Mouse (Mus musculus) urinary bladder, postnatal 36 days (tissue): ENCODE measurements around the gene Fbll1.
"Not testable (repeated sequence)": the region's sequence is repeated elsewhere in the genome, so short reads cannot be mapped to it uniquely, and the experiment has no call there.

Experiments used
- DNase-seq, 2 experiments: peaks; one replicate each; pipeline ENCODE4 v3.0.0; 2022; ENCODE audit warnings: low spot score in 2 of 2, mixed read lengths in 1 of 2

The Fbll1 gene

GRCm38 (mm10) chr11:35798874-35799273 is at the start of gene Fbll1:
Fbll1 (minus strand) TSS chr11:35798884.
- DNase-seq = peak in 1 of 2 experiments; percentile 15

GRCm38 (mm10) chr11:35844299-35844698 is 45.6 kb upstream of the Fbll1 start:
- no peak for DNase-seq

GRCm38 (mm10) chr11:35842560-35842959 is 43.9 kb upstream of the Fbll1 start:
- DNase-seq = not testable (repeated sequence)

GRCm38 (mm10) chr11:35841738-35842325 is 43.1 kb upstream of the Fbll1 start:
- DNase-seq = no peak

GRCm38 (mm10) chr11:35840806-35841205 is 42.1 kb upstream of the Fbll1 start:
- not testable (repeated sequence) for DNase-seq

- DNase-seq = no peak
These were observed 41.6 kb upstream of the Fbll1 start for GRCm38 (mm10) chr11:35840282-35840681.

GRCm38 (mm10) chr11:35838345-35839338 is 40.0 kb upstream of the Fbll1 start:
- DNase-seq = peak; percentile 84 to 92

GRCm38 (mm10) chr11:35837156-35838126 is 38.8 kb upstream of the Fbll1 start:
- no peak for DNase-seq

GRCm38 (mm10) chr11:35834022-35834760 is 35.5 kb upstream of the Fbll1 start, which contains the start of gene Rars:
Rars (minus strand) TSS chr11:35834506.
- peak; percentile 90 to 94 for DNase-seq

GRCm38 (mm10) chr11:35833270-35833669 is 34.6 kb upstream of the Fbll1 start:
- no peak for DNase-seq

- DNase-seq = no peak
These were observed 33.5 kb upstream of the Fbll1 start for GRCm38 (mm10) chr11:35832139-35832538.

GRCm38 (mm10) chr11:35827714-35828113 is 29.0 kb upstream of the Fbll1 start:
- DNase-seq = no peak

- DNase-seq = no peak
These were observed 17.6 kb upstream of the Fbll1 start for GRCm38 (mm10) chr11:35816316-35816715.

GRCm38 (mm10) chr11:35811458-35811857 is 12.8 kb upstream of the Fbll1 start:
- no peak for DNase-seq

- no peak for DNase-seq
These were observed 2.6 kb upstream of the Fbll1 start for GRCm38 (mm10) chr11:35801332-35801731.

GRCm38 (mm10) chr11:35798495-35798820 is 226 bp downstream of the Fbll1 start:
- DNase-seq = no peak

GRCm38 (mm10) chr11:35797751-35798494 is 761 bp downstream of the Fbll1 start:
- DNase-seq = no peak

- DNase-seq = not testable (repeated sequence)
These were observed 5.9 kb downstream of the Fbll1 start for GRCm38 (mm10) chr11:35792800-35793199.

- no peak for DNase-seq
These were observed 10.2 kb downstream of the Fbll1 start for GRCm38 (mm10) chr11:35788443-35788842.

- no peak for DNase-seq
These were observed 14.1 kb downstream of the Fbll1 start for GRCm38 (mm10) chr11:35784537-35784936.
